Mouse (Mus musculus): ENCODE data around the gene Tecpr2.
"Not testable (repeated sequence)": the region's sequence is repeated elsewhere in the genome, so short reads cannot be mapped to it uniquely, and the experiment has no call there.

Gene Tecpr2

GRCm38 (mm10) chr12:110854786-110855737 lies 34.0 kb upstream of the Tecpr2 start:
- no peaks in the 10 kb centered on the region for H3K27me3 ChIP-seq (ENCODE audit: control insufficient read depth, insufficient read depth, low read length, poor library complexity, severe bottlenecking)
- DNase-seq (ENCODE audit: low read depth, low spot score), result peak; percentile 67
- no peaks in the 10 kb centered on the region for H3K36me3 ChIP-seq (ENCODE audit: control insufficient read depth, insufficient read depth, low read length, poor library complexity, severe bottlenecking)

GRCm38 (mm10) chr12:110857196-110857595 lies 31.9 kb upstream of the Tecpr2 start:
- no peaks in the 10 kb centered on the region for H3K27me3 ChIP-seq (ENCODE audit: control insufficient read depth, insufficient read depth, low read length, poor library complexity, severe bottlenecking)
- H3K36me3 ChIP-seq (ENCODE audit: control insufficient read depth, insufficient read depth, low read length, poor library complexity, severe bottlenecking), result no peaks in the 10 kb centered on the region
- peak; percentile 38 for DNase-seq (ENCODE audit: low read depth, low spot score)

- H3K36me3 ChIP-seq (ENCODE audit: control insufficient read depth, insufficient read depth, low read length, poor library complexity, severe bottlenecking); H3K27me3 ChIP-seq (ENCODE audit: control insufficient read depth, insufficient read depth, low read length, poor library complexity, severe bottlenecking); DNase-seq (ENCODE audit: low read depth, low spot score): not testable (repeated sequence)
Measured at GRCm38 (mm10) chr12:110858681-110859080, 30.4 kb upstream of the Tecpr2 start.

GRCm38 (mm10) chr12:110860293-110860692 lies 28.8 kb upstream of the Tecpr2 start:
- no peaks in the 10 kb centered on the region for H3K27me3 ChIP-seq (ENCODE audit: control insufficient read depth, insufficient read depth, low read length, poor library complexity, severe bottlenecking)
- no peak for DNase-seq (ENCODE audit: low read depth, low spot score)

GRCm38 (mm10) chr12:110861256-110861655 lies 27.8 kb upstream of the Tecpr2 start:
- peaks cover 2% of the 10 kb centered on the region; the same call in 1 of the 2 replicates for H3K36me3 ChIP-seq (ENCODE audit: control insufficient read depth, insufficient read depth, low read length, poor library complexity, severe bottlenecking)
- no peak for DNase-seq (ENCODE audit: low read depth, low spot score)
- no peaks in the 10 kb centered on the region for H3K27me3 ChIP-seq (ENCODE audit: control insufficient read depth, insufficient read depth, low read length, poor library complexity, severe bottlenecking)

More at GRCm38 (mm10) chr12:110860293-110860692, 28.8 kb upstream of the Tecpr2 start:
- H3K36me3 ChIP-seq (ENCODE audit: control insufficient read depth, insufficient read depth, low read length, poor library complexity, severe bottlenecking), result no peaks in the 10 kb centered on the region; the same call in 1 of the 2 replicates

GRCm38 (mm10) chr12:110864008-110864407 lies 25.1 kb upstream of the Tecpr2 start:
- H3K27me3 ChIP-seq (ENCODE audit: control insufficient read depth, insufficient read depth, low read length, poor library complexity, severe bottlenecking), result no peaks in the 10 kb centered on the region
- H3K36me3 ChIP-seq (ENCODE audit: control insufficient read depth, insufficient read depth, low read length, poor library complexity, severe bottlenecking), result peaks cover 4% of the 10 kb centered on the region; the same call in 1 of the 2 replicates
- no peak for DNase-seq (ENCODE audit: low read depth, low spot score)

- Histone ChIP-seq H3K27me3 (ENCODE audit: control insufficient read depth, insufficient read depth, low read length, poor library complexity, severe bottlenecking) (no peaks in the 10 kb centered on the region), H3K36me3 (ENCODE audit: control insufficient read depth, insufficient read depth, low read length, poor library complexity, severe bottlenecking) (peaks cover 4% of the 10 kb centered on the region; the same call in 1 of the 2 replicates)
- no peak for DNase-seq (ENCODE audit: low read depth, low spot score)
Measured at GRCm38 (mm10) chr12:110865571-110865970, 23.5 kb upstream of the Tecpr2 start.

GRCm38 (mm10) chr12:110865989-110866388 lies 23.1 kb upstream of the Tecpr2 start:
- Histone ChIP-seq H3K36me3 (ENCODE audit: control insufficient read depth, insufficient read depth, low read length, poor library complexity, severe bottlenecking) (peaks cover 4% of the 10 kb centered on the region; the same call in 1 of the 2 replicates), H3K27me3 (ENCODE audit: control insufficient read depth, insufficient read depth, low read length, poor library complexity, severe bottlenecking) (no peaks in the 10 kb centered on the region)
- no peak for DNase-seq (ENCODE audit: low read depth, low spot score)

GRCm38 (mm10) chr12:110870107-110870506 lies 19.0 kb upstream of the Tecpr2 start:
- no peaks in the 10 kb centered on the region for H3K27me3 ChIP-seq (ENCODE audit: control insufficient read depth, insufficient read depth, low read length, poor library complexity, severe bottlenecking)
- no peak for DNase-seq (ENCODE audit: low read depth, low spot score)
- peaks cover 8% of the 10 kb centered on the region for H3K36me3 ChIP-seq (ENCODE audit: control insufficient read depth, insufficient read depth, low read length, poor library complexity, severe bottlenecking)

- no peak for DNase-seq (ENCODE audit: low read depth, low spot score)
- Histone ChIP-seq H3K27me3 (ENCODE audit: control insufficient read depth, insufficient read depth, low read length, poor library complexity, severe bottlenecking) (no peaks in the 10 kb centered on the region), H3K36me3 (ENCODE audit: control insufficient read depth, insufficient read depth, low read length, poor library complexity, severe bottlenecking) (peaks cover 8% of the 10 kb centered on the region)
Measured at GRCm38 (mm10) chr12:110871247-110871646, 17.8 kb upstream of the Tecpr2 start.

GRCm38 (mm10) chr12:110875351-110875750 lies 13.7 kb upstream of the Tecpr2 start:
- H3K27me3 ChIP-seq (ENCODE audit: control insufficient read depth, insufficient read depth, low read length, poor library complexity, severe bottlenecking), result no peaks in the 10 kb centered on the region
- no peak for DNase-seq (ENCODE audit: low read depth, low spot score)
- H3K36me3 ChIP-seq (ENCODE audit: control insufficient read depth, insufficient read depth, low read length, poor library complexity, severe bottlenecking), result peaks cover 8% of the 10 kb centered on the region

- Histone ChIP-seq H3K36me3 (ENCODE audit: control insufficient read depth, insufficient read depth, low read length, poor library complexity, severe bottlenecking) (no peaks in the 10 kb centered on the region), H3K27me3 (ENCODE audit: control insufficient read depth, insufficient read depth, low read length, poor library complexity, severe bottlenecking) (no peaks in the 10 kb centered on the region)
- no peak for DNase-seq (ENCODE audit: low read depth, low spot score)
Measured at GRCm38 (mm10) chr12:110882291-110882690, 6.8 kb upstream of the Tecpr2 start.

- Histone ChIP-seq H3K36me3 (ENCODE audit: control insufficient read depth, insufficient read depth, low read length, poor library complexity, severe bottlenecking) (no peaks in the 10 kb centered on the region), H3K27me3 (ENCODE audit: control insufficient read depth, insufficient read depth, low read length, poor library complexity, severe bottlenecking) (no peaks in the 10 kb centered on the region)
- no peak for DNase-seq (ENCODE audit: low read depth, low spot score)
Measured at GRCm38 (mm10) chr12:110885251-110885650, 3.8 kb upstream of the Tecpr2 start.

GRCm38 (mm10) chr12:110888106-110888505 lies 958 bp upstream of the Tecpr2 start:
- H3K27me3 ChIP-seq (ENCODE audit: control insufficient read depth, insufficient read depth, low read length, poor library complexity, severe bottlenecking), result no peaks in the 10 kb centered on the region
- peak; percentile 24 for DNase-seq (ENCODE audit: low read depth, low spot score)

GRCm38 (mm10) chr12:110888606-110889005 lies 458 bp upstream of the Tecpr2 start:
- Histone ChIP-seq H3K36me3 (ENCODE audit: control insufficient read depth, insufficient read depth, low read length, poor library complexity, severe bottlenecking) (no peaks in the 10 kb centered on the region), H3K27me3 (ENCODE audit: control insufficient read depth, insufficient read depth, low read length, poor library complexity, severe bottlenecking) (no peaks in the 10 kb centered on the region)
- DNase-seq (ENCODE audit: low read depth, low spot score), result no peak

More at GRCm38 (mm10) chr12:110888106-110888505, 958 bp upstream of the Tecpr2 start:
- H3K36me3 ChIP-seq (ENCODE audit: control insufficient read depth, insufficient read depth, low read length, poor library complexity, severe bottlenecking), result no peaks in the 10 kb centered on the region

Data from splenic B cell, adult 2 months (primary cell).